Mouse (Mus musculus) heart, postnatal 0 days (tissue): Measurements from ENCODE around the gene Edem2. TPM values are rescaled to one million over a fixed set of nuclear protein-coding genes. Genes with fewer than 3 reads are reported as not detected.

Source experiments
- ATAC-seq: fragments of 200-750 bp; cut with Nextera tagmentation; 2 replicates; pipeline ENCODE4 v1.8.0; 2017; ENCODE audit warnings: low read depth, moderate number of reproducible peaks, moderate library complexity; ENCODE audit not compliant: insufficient read depth
- DNase-seq: peaks from one replicate; pipeline ENCODE4 v3.0.0-alpha.2; 2016; ENCODE audit warnings: low spot score
- H3K27ac ChIP-seq: fragments of 300-500 bp; sonication (generic); 2 replicates; pipeline ENCODE4 v1.5.1; 2014; ENCODE audit warnings: low read depth, mild to moderate bottlenecking
- H3K27me3 ChIP-seq: fragments of 300-500 bp; sonication (generic); 2 replicates; pipeline ENCODE4 v1.6.1; 2014; ENCODE audit warnings: low read length, mixed read lengths; ENCODE audit not compliant: control insufficient read depth, insufficient read depth
- H3K36me3 ChIP-seq: fragments of 300-500 bp; sonication (generic); replicated peaks from 2 replicates; pipeline ENCODE4 v1.6.1; 2014; ENCODE audit warnings: low read length, mixed read lengths; ENCODE audit not compliant: control insufficient read depth, insufficient read depth
- H3K4me1 ChIP-seq: fragments of 300-500 bp; sonication (generic); 2 replicates; pipeline ENCODE4 v1.6.1; 2014; ENCODE audit warnings: antibody characterized with exemption; ENCODE audit not compliant: control insufficient read depth, insufficient read depth
- H3K4me2 ChIP-seq: fragments of 300-500 bp; sonication (generic); 2 replicates; pipeline ENCODE4 v1.6.1; 2014; ENCODE audit warnings: low read depth, mild to moderate bottlenecking, low read length, moderate library complexity
- H3K4me3 ChIP-seq: fragments of 300-500 bp; sonication (generic); 2 replicates; pipeline ENCODE4 v1.5.1; 2014; ENCODE audit warnings: low read depth, low read length
- H3K9ac ChIP-seq: fragments of 300-500 bp; sonication (generic); replicated peaks from 2 replicates; pipeline ENCODE4 v1.6.1; 2014; ENCODE audit warnings: low read depth, low read length, mixed read lengths
- H3K9me3 ChIP-seq: fragments of 300-500 bp; sonication (generic); replicated peaks from 2 replicates; pipeline ENCODE4 v1.6.1; 2016; ENCODE audit warnings: low read length; ENCODE audit not compliant: control insufficient read depth
- CTCF ChIP-seq: IDR thresholded peaks from 2 replicates; pipeline ENCODE4 v1.5.1; 2016; ENCODE audit warnings: antibody characterized with exemption, control low read depth, low read depth
- EP300 ChIP-seq: IDR thresholded peaks from 2 replicates; pipeline ENCODE4 v1.6.1; 2016; ENCODE audit warnings: antibody characterized with exemption, low read depth
- WGBS: fragments of 180-500 bp; shearing (Covaris S2); extraction: QIAGEN DNeasy Blood & Tissue Kit; methylation state at CpG from one replicate; pipeline ENCODE4 v1.1.7; 2014; 5-methylcytosine and 5-hydroxymethylcytosine counted together
- polyA plus RNA-seq: library from polyadenylated mRNA; unstranded; fragments of >200 nt; fragmentation: Nextera tagmentation; extraction: Ambion mirVana; gene quantifications from 2 replicates; pipeline ENCODE4 v1.2.1, GENCODE M21; 2015
- total RNA-seq: library from RNA; depleted of rRNA; stranded (reverse); fragments of >200 nt; gene quantifications from 2 replicates; pipeline ENCODE4 v1.2.3, GENCODE M21; 2014; ENCODE audit warnings: low replicate concordance

The Edem2 gene
- total and polyA plus RNA-seq, 2 experiments from 2014 or later, result 9.7 to 14.8 TPM

DNA sequence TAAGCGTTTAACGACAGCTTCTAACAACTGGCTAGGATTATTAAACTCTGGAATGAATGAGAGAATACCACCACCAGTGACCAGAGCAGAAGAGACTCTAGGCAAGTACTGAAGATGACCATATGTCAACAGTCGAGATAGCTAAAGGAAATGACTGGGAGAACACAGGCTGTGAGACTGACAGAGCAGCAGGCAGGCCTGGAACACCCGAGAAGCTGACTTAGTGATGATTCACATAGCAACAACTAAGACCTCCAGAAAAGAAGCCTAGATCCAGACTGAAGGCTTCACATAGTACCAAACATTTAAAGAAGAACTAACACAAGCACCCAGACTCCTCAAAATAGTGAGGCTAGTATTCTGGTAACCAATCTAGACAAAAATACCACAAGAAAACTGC, 54.2 kb downstream of the Edem2 start:
- 48% methylated on average over 4 of the region's 4 CpGs for WGBS
- no peaks in the 10 kb centered on the region for H3K4me1 ChIP-seq
- TF ChIP-seq CTCF (no peak), EP300 (no peak)
- H3K4me3 ChIP-seq, result no peak overlapping the region
- DNase-seq, result no peak
- H3K4me2 ChIP-seq, result no peak overlapping the region
- H3K27ac ChIP-seq, result no peak overlapping the region
- ATAC-seq, result no peak
- no peak overlapping the region for H3K9ac ChIP-seq
- H3K36me3 ChIP-seq, result peaks cover 26% of the 10 kb centered on the region
- H3K27me3 ChIP-seq, result no peaks in the 10 kb centered on the region
- H3K9me3 ChIP-seq, result no peaks in the 10 kb centered on the region

DNA sequence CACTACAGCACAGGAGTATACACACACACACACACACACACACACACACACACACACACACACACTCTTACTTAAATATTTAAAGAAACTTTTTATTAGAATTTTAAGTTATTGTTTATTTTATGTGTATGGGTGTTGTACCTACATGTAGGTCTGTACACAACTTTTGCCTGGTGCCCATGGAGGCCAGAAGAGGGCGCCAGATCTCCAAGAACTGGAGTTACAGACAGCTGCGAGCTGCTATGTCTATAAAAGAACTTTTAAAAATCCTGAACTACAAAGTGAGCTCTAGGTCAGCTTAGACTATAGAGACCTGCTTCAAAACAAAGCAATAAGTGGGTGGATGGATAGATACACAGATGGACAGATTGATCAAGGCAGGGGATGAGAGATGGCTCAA, 55.7 kb downstream of the Edem2 start:
- Histone ChIP-seq H3K9ac (no peak overlapping the region), H3K9me3 (no peaks in the 10 kb centered on the region), H3K36me3 (peaks cover 31% of the 10 kb centered on the region), H3K27ac (no peak overlapping the region), H3K4me1 (no peaks in the 10 kb centered on the region), H3K4me3 (no peak overlapping the region), H3K27me3 (no peaks in the 10 kb centered on the region), H3K4me2 (no peak overlapping the region)
- TF ChIP-seq EP300 (no peak), CTCF (peak; percentile 61)
- ATAC-seq (no peak), DNase-seq (peak; percentile 35)
- WGBS, result 27% methylated on average over 2 of the region's 2 CpGs

DNA sequence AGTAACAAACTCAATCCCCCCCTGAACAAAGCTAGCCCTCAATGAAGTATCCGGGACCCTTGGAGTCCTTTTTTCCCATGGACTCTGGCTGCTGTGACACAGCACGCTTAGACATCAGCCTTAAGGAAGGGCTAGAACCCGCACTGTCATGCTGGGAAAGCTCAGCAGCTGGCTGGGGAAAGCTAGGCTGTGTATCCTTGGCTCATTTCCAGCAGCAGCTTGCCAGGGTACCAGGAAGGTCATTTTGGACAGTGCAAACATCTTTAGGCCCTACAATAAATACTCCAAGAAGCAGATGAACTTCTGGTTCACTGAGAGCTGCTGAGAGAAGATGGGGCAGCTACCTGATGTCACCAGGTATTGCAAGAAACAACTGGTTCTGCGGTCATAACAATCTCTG, 58.0 kb downstream of the Edem2 start:
- DNase-seq (no peak), ATAC-seq (no peak)
- TF ChIP-seq EP300 (no peak), CTCF (no peak)
- Histone ChIP-seq H3K36me3 (peaks cover 52% of the 10 kb centered on the region), H3K4me1 (no peaks in the 10 kb centered on the region), H3K27ac (no peak overlapping the region), H3K4me3 (no peak overlapping the region), H3K9ac (no peak overlapping the region), H3K27me3 (no peaks in the 10 kb centered on the region), H3K9me3 (no peaks in the 10 kb centered on the region), H3K4me2 (no peak overlapping the region)
- 52% methylated on average over 4 of the region's 4 CpGs for WGBS

DNA sequence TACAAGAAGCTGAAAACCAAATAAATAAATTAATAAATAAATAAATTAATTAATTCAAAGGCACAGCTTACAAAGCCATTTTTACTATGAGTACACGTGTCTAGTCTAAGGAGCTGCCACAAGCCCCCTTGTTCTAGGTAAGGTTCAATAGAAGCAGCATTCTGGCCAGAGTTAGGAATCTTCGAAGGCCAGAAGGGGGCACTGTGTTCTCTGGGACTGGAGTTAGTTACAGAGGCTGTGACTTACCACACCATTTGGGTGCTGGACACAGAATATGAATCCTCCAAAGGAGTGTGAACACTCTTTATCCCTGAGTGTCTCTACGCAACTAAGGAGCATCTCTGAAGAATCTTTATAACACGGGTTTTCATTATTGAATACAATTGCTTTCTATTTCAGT, 60.8 kb downstream of the Edem2 start:
- Histone ChIP-seq H3K27me3 (no peaks in the 10 kb centered on the region), H3K4me3 (no peak overlapping the region), H3K4me1 (no peaks in the 10 kb centered on the region), H3K4me2 (no peak overlapping the region), H3K9me3 (no peaks in the 10 kb centered on the region), H3K27ac (no peak overlapping the region), H3K9ac (no peak overlapping the region), H3K36me3 (peaks cover 79% of the 10 kb centered on the region)
- peak; percentile 39 for TF ChIP-seq CTCF
- TF ChIP-seq EP300, result no peak
- 87% methylated on average over 4 of the region's 4 CpGs for WGBS
- no peak; the same call in 1 of the 2 replicates for ATAC-seq
- DNase-seq, result no peak

DNA sequence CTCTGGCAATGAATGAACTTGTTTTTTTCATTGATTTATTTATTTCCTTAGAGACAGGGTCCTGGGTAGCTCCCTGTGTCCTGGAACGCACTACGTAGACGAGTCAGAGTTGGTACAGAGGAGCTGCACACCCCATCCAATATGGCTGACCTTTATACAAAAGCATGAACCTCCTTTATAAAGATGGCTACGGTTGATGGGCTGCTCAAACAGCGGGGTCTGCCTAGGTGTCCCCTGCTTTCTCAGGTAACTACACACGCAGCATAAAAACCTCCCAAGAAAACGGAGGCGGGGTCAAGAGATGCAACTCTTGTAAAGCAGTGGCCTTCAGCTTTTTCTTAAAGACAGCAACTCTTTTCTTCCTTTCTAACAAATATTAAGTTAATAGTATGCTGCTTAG, 61.4 kb downstream of the Edem2 start:
- H3K4me1 ChIP-seq, result no peaks in the 10 kb centered on the region
- ATAC-seq, result no peak
- H3K4me3 ChIP-seq, result no peak overlapping the region
- TF ChIP-seq CTCF (no peak), EP300 (no peak)
- no peak for DNase-seq
- no peaks in the 10 kb centered on the region for H3K9me3 ChIP-seq
- H3K36me3 ChIP-seq, result peaks cover 80% of the 10 kb centered on the region
- H3K27ac ChIP-seq, result no peak overlapping the region
- WGBS, result 97% methylated on average over 8 of the region's 8 CpGs
- H3K27me3 ChIP-seq, result no peaks in the 10 kb centered on the region
- no peak overlapping the region for H3K4me2 ChIP-seq
- no peak overlapping the region for H3K9ac ChIP-seq

DNA sequence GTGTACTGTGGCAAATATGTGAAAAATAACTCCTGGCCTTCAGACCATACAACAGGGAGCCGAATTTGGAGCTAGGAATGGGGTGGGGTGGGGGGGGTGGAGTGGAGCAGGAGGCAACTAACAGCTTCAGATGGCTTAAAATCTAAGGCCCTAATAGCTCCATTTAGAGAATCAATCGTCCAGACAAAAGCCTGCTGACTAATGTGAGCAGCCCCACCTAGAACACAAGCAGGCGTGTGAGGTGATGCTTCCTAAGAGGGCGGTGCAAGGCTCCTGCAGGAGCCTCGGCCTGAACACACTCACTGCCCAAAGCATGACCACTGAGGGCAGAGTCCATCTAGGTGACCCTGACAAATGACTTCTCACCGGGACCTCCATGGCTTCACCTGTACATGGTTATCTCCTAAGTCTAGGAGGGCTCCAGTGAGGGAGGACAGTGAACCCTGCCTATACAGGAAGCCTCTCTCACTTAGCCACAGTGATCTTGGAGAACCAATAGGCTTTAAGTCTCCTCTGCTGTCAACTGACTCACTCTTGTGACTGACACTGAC, 65.3 kb downstream of the Edem2 start:
- Histone ChIP-seq H3K36me3 (peaks cover 86% of the 10 kb centered on the region), H3K4me1 (no peaks in the 10 kb centered on the region), H3K27me3 (no peaks in the 10 kb centered on the region), H3K9me3 (no peaks in the 10 kb centered on the region), H3K9ac (no peak overlapping the region), H3K27ac (no peak overlapping the region), H3K4me3 (no peak overlapping the region), H3K4me2 (no peak overlapping the region)
- ATAC-seq, result no peak
- DNase-seq, result no peak
- WGBS, result 80% methylated on average over 6 of the region's 6 CpGs
- TF ChIP-seq EP300 (no peak), CTCF (no peak)
